Mouse (Mus musculus) neural tube, embryonic 10.5 days (tissue): ENCODE results near the gene Sbno1.
A peak's percentile ranks its signal among the peaks of the same experiment; 100 is the strongest.
"Not testable (repeated sequence)": the region's sequence is repeated elsewhere in the genome, so short reads cannot be mapped to it uniquely, and the experiment has no call there.

Source experiments
- DNase-seq: peaks from one replicate; pipeline ENCODE4 v3.0.0-alpha.2; 2017; ENCODE audit warnings: low spot score; ENCODE audit errors: extremely low spot score

Gene Sbno1

DNA sequence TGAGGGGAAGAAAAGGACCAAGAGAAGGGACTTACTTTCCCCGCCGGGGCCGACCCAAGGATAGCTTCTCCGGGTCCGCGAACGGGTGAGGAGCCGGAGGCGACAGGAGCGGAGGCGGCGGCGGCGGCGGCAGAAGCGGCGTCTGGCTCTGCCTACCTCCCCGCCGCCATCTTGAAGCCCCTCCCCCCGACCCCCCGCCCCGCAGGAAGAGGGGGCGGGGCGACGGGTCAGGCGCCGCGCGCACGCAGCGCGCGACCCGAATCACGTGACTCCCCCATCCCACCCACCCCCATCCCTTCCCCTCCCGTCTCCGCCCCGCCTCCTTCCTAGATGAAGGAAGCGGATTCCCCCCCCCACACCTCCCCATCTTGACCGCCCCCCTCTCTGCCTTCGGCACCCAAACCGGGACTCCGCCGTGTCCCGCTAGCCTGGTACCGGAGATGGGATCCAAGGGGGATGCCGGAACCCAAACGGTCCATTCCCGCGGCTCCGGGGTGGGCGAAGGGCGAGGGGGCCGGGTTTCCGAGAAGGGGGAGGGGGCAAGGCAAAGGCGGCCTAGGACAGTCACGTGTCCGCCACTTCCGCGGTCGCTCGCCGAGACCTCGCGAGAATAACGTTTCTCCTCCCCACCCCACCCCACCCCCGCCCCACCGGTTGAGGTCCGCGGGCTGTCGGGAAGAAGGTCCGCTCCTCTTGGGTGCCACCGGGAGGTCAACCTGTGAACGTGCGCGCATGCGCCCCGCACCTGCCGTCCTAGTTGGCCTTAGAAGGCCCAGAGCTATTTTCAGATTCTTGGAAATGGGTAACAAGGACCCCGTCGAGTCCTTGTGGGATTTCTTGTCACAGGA is at the start of gene Sbno1:
TSS of gene Sbno1 (minus strand) at position 590 of the 848 bp plus-strand sequence.
- DNase-seq, result peak; percentile 98

DNA sequence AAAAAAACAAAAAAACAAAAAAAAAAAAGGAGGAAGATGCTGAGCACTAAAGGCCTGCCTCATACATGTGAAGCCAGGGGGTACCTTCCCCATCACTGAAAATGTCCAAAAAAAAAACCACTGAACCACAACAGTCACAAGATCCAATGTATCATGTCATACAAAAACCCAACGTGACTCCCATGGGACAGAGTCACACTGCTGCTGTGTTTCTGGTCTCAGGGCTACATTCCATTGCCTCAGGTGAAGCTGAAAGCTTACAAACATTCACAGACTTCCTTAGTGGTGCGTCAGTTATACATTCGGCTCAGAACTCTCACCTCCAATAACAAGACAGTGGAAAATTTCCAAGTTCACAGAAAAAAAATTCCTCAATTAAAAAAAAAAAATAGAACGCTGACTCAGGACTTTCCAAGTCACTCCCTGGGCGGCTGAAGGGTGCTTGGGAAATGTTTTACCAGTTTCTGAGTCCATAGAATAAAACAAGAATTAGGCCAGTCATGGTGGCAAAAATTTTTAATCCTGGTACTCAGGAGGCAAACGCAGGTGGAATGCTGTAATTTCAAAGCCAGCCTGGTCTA is 44.9 kb upstream of the Sbno1 start:
- DNase-seq, result no peak

DNA sequence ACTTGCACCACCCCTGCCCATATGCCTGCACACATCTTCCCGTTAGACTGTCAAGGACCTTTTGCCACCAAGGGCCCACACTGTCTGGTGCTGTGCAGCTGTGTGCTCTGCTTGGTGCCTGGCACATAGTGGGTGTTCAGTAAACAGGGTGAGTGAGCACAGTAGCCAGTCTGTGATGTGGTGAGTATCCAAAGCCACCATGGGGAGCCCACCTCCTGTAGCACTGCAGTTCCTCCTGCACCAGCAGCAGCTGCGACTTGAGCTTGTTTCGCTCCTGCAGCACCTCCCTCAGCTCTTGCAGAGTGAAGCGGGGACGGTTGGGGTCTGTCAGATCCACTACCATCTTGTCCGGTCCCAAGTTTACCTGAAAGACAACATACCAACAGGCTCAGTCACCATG is 43.7 kb upstream of the Sbno1 start:
- no peak for DNase-seq

DNA sequence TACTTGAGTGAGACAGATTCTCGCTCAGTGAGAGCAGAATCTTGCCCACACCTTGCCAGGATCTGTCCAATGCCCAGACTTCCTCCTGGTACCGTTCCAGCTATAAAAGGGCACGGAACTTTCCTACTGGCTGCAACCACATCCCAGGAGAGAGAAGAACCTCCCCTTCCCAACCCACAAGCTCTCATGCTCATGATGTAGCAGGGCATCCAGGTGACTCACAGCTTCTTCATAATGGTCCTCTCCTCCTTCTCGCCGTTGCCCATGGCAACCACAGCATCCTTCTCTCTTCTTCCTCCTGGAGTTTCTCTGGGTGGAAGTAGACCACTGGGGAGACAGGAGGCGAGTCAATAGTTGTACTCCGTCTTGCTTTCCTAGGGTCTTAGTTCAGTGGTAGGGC is 42.6 kb upstream of the Sbno1 start:
- no peak for DNase-seq

DNA sequence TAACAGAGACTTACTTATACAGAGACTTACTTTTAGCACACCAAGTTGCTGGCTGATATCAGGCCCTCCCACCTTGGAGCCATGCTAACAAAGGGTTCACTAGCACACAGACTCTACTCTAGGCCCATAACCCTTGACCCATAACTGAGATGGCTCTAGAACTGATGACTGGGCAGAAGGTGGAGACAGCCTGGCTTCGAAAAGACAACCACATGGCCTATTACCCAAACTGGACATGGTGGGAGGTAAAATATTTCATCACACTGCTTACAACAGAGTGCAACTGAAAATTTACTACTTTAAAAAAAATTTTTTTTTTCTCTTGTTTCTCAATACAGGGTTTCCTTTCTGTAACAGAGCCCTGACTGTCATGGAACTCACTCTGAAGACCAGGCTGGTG is 42.0 kb upstream of the Sbno1 start:
- no peak for DNase-seq

DNA sequence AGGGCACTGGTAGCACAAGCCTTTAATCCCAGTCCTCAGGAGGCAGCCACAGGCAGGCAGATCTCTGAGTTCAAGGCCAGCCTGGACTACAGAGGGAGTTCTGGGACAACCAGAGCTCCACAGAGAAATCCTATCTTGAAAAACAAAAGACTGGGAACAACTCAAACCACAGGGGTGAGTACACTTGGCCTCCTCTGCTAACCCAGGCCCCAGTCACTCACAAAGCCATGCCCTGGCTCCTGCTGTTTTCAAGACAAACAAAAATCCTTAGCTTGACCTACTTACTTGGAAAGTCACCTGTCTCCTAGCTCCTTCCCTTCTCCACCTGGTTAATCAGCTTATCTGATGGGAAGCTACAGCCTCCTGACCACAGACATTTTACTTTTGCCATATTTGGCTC is 39.1 kb upstream of the Sbno1 start:
- no peak for DNase-seq

DNA sequence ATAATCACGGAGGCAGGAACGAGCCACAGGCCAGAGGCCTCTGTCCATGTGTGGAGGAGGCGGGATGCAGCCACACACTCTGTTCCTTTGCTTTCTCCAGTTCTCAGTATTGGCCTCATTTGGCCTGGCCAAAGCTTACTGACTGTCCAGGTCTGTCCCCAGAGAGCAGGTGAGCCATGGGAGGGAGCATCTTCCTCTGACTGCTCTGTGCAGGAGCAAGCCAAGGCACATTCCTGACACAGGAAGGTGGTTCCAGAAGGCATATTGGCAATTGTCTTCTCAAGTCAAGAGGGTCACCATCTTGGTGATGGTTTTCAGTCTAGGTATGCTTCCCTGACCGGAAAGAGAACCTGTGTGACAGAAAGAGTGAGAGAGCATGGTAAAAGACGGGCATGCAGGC is 37.7 kb upstream of the Sbno1 start:
- no peak for DNase-seq

DNA sequence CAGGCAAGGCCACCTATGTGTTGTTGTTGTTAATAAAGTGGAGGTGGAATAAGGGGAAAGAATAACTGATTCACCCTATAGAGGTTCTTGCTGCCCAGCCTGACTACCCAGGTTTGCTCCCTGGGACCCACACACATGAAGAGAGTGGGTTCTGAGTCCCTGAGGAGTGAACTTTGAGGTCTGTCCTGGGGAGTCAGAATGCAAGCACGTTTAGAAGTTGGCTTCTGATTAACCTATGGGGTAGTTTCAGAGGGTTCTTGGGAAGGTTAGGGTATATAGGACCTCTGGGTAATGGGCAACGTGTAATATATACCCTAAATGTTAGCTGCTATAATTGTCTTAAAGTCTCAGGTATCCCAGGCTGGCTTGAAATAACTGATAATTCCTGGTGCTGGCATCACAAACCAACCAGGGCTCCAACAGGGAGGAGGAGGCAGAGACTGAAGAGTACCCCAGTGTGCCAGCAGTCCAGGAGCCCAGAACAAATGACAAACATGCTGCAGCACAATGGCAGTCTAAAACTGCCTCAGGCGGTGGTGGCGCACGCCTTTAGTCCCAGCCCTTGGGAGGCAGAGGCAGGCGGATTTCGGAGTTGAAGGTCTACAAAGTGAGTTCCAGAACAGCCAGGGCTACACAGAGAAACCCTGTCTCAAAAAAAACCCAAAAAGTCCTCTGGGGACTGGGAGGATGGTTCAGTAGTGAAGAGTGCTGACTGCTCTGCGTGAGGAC is 36.7 kb upstream of the Sbno1 start:
- DNase-seq, result no peak

DNA sequence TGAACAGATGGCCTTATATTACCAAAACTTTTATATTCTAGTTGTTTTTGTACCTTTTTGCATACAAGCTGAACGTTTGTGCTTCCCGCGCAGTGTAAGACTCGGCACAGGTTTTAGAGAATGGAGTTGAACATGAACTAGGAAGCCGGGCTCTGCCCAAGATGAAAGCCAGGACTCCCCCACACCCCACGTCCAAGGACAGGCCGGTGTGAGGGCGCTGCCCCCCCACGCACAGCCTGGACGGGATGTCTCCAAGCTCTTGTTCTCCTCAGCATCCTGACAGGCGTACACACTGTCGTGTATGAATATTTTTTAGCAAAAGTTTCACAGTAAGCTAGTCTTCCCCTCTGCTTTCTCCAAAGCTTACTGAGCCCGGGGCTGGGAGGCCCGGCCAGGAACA is 35.1 kb upstream of the Sbno1 start:
- not testable (repeated sequence) for DNase-seq

DNA sequence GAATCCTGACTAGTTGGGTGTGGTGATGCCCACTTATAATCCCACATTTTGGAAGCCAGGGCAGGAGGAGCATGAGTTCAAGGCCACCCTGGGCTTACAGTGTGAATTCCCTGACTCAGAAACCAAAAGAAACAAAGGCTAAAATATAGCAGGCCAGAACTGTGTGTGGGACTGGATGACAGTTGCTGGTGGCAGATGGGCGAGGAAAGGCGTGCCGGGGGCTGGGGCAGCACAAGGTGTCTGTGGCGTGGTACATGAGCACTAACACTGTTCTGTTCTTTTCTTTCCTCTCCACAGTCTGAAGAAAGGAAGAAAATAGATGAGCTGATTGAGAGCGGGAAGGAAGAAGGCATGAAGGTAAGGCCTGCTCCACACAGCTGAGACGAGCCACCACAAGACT is 31.0 kb upstream of the Sbno1 start:
- no peak for DNase-seq

DNA sequence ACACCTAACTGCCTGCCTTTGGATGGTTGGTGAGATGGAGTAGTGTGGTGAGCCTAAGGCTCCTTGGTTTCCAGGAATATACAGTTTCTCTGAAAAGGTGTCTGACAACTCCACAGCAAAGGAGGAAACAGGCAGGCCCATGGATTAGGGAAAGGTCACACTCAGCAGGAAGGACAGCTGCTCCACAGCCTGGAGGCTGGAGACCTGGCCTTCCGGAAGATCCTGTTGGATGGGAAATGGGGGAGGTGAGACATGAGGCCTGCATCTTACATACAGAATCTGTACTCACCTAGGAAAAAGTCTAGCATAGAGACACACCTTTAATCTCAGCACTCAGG is 28.2 kb upstream of the Sbno1 start:
- no peak for DNase-seq

DNA sequence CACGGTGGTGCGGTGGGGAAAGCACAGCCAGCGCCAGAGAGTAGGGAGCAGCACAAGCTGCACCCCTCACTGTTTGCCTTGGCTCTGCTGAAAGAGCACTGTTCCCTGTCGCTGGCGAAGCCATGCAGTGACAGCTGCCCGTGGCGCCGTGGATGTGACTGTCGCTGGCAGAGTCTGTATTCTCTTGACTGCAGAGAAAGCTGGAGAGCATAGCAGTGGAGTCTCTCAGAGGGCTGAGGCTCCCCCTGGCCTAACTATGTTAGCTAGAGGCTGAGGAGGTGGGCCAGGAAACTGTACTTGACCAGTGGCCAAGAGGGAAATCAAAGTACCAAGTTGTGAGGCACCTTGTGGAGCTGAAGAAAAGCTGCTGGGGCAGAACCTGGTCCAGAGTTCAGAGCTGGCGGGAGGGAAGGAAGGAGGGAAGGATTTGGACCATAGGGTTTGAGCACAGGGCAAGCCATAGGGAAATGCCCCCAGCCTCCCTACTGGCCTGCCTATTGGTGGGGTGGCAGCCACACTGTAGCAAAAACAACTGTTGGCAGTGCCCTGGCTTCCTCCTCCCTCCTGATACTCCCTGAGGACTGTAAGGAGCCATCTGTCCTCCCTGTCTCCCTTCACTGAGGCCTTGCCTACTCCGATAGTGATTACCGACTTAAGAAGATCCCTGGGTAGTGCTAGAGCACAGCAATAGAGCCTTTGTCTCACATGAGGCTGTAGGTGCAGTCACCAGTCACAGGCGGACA is 27.7 kb upstream of the Sbno1 start:
- no peak for DNase-seq

DNA sequence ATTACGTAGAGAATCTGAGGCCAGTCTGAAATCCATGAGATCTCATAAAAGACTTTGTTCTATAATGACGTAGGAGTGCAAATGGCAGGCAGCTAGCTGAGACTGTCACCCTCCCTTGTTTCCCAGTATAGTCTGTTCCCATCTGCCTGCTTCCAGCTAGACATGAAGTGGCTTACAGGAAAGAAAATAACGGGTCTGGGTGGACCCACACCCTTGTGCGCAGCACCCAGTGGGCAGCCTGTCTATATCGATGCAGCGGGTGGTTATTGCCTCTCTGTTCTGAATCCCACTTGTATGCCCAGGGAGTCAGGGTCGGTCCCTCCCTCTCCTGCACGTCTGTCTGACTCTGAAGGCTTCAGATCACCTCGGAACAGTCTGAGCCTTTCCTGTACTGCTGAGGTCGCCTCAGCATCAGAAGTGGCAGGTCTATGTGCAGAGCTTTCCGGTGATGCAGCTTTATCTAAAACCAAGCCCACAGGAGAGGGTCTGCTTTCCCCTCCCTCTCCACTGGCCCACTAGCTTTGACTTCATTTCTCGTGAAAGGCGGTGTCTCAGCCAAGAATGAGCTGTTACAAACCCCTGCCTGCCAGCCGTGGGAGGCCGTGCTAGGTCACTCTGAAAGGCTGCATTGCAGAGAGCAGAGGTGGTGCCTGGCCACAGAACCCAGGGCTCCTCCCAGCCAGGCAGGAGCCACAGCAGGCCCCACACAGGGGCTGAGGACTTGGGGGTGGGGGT is 26.9 kb upstream of the Sbno1 start:
- DNase-seq, result no peak

DNA sequence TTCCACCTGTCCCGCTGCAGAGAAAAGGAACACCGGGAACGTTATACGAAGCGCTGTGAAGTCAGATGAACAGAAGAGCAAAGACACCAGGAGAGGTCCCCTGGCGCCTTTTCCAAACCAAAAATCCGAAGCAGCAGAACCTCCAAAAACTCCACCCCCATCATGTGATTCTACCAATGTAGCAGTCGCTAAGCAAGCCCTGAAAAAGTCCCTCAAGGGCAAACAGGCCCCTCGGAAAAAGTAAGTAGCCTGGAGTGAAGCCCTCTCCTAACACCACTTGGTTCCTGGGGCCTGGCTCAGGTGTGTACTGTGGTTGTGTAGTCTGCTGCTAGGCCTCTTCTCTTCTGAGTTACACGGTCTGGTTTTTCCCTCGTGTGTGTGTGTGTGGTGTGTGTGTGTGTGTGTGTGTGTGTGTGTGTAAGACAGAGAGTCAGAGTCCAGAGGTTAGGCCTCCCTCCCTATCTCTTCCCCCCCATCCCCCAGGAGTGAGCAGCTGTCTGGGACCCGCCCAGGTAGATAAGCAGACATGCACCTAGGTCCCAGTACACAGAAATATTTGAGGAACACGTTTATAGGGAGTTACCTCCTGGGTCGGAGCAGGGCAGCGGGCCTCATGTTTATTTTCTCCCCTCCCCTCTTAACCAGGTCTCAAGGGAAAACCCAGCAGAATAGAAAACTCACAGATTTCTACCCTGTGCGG is 25.0 kb upstream of the Sbno1 start:
- DNase-seq, result no peak

DNA sequence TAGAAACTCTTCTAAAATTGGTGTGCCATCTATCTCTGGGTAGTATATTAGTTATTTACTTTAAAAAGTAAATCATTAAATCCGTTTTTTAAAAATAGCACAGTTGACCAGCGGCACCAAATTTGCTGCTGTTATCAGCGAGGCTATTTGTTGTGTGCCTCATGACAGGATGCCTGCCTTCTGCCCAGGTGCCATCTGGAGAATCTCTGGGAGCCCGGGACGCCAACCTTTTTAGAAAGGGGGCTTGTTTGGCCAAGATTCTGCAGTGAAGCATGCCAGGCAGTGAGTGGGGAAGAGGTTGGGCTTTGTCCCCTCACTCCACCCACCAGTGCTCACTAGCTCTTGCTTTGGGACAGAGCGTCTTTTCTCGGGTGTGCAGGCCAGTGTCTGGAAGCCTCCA is 24.2 kb upstream of the Sbno1 start:
- no peak for DNase-seq

DNA sequence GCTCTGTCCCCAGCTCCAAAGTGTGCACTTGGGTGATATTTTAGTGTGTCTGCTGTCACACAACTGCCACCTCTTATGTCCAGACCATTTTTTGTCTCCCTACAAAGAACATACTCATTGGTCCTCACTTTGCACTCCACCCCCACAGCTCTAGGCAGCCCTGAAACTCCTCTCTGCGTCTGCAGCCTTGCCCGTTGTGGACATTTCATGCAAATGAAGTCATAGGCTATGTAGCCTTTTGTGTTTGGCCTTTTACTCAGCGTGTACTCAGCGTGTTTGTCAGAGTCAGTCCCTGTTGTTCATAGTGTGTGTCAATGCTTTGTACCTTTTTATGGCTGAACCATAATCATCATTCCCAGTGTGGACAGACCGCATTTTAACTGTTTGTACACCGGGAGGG is 23.7 kb upstream of the Sbno1 start:
- DNase-seq, result no peak

DNA sequence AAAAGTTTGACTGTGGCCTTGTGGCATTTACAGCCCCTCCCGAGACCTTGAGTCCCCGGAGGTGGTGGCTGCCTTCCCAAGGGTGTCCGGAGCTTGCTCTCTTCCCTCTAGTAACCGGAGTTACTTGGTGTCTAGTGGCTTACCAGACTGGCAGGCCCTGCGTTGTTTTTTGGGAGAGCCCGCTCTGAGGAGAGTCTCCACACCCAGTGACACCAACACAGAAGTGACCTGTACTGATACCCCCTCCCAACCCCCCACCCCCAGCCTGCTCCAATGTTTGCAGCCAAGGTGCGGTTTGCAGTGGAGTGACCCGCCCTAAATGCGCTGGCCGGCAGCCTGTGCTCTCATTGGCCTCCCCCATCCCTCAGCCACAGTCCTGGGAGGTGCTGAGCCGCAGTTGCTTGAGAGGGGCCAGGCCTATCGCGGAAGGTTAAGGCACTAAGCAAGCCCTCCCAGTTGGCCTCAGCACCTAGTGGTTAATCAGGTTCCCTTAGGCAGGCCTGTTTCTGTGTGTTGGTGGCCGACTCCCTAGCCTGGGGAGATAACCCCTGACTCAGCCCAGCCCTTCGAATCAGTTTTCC is 20.6 kb upstream of the Sbno1 start:
- peak; percentile 61 for DNase-seq

DNA sequence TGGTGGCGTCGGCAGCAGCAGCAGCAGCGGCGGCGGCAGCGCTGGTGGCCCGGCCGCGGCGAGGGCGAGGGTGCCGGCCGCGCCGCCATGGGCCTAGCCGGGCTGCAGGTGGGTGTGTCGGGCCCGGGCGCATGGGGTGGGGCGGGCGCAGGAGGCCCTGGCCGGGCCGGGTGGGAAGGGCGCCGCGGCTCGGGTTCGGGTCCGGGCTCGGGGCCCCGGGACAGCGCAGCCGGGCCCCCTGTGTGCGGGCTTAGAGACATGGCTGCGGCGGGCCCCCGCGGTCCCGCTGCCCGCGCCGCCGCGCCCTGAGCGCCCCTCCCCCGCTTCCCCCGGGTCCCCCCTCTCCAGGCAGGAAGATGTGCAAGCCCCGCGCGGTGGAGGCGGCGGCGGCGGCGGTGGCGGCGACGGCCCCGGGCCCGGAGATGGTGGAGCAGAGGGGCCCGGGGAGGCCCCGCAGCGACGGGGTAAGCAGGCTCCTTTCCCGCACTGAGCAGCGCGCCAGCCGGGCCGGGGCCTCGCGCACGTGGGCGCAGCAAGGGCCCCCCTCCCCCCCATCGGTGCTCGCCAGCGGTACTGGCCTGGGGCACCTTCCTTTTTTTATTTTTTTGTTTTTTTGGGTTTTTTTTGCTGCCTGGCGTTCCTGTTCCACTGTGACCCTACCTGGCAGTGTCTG is 20.0 kb upstream of the Sbno1 start:
- DNase-seq, result peak; percentile 68

DNA sequence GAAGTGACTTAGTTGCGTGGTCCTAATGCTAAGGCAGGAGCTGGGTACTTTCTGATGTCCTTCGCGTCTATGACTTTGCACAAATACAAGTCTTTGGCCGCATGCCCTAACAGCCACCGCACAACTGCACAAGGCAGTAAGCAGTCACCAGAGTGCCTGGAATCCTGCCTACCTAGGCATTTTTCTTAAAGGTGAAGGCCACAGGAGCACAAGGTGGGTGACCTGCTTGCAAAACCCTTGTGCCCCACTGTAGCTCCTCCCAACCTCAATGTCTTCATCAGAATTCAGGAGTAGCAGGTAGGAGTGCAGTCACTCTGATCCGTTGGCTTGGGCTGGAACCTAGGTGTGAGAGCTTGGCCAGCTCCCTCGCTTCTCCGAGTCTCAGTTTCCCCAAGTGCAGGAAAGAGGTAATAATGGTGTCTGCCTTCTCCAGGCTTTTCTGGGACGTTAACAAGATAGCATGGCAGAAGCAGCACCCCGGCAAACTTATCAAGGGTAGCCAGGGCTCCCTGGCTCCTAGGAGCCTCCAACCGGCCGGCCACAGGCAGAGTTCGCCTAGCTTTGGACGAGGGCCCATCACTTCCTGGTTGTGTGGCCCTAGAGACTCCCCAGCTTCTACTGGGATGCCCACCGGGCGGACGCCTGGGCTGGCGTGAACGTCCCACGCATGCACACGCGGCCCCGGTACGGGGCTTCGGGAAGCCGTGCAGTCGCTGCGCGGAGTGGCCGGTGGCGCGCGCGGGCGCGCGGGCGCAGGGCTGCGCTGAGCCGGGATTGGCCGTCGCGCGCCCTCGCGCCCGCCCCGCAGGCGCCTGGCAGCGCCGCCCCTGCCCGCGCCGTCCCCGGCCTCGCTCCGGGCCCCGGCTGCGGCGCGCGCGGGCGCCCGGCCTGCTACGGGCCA is 19.1 kb upstream of the Sbno1 start:
- peak; percentile 76 for DNase-seq
